Mouse (Mus musculus) spleen, adult 2 months (tissue): ENCODE measurements around the gene Gm20403. TPM values are rescaled to one million over a fixed set of nuclear protein-coding genes. Genes with fewer than 3 reads are reported as not detected.

Source experiments
- DNase-seq, 2 experiments: peaks; one replicate each; pipeline versions ENCODE4 v3.0.0 to v3.0.0-alpha.2; 2012 to 2021; ENCODE audit warnings: low spot score in 2 of 2, low read depth in 1 of 2
- H3K27ac ChIP-seq: fragments of 200-500 bp; 2 replicates; pipeline ENCODE4 v1.5.1; 2012; ENCODE audit warnings: low read length, inconsistent platforms; ENCODE audit not compliant: insufficient read depth
- H3K27me3 ChIP-seq: fragments of 200-500 bp; 2 replicates; pipeline ENCODE4 v1.6.1; 2012; ENCODE audit warnings: mild to moderate bottlenecking, moderate library complexity, low read length, inconsistent platforms; ENCODE audit not compliant: control insufficient read depth, insufficient read depth
- H3K36me3 ChIP-seq: fragments of 200-500 bp; 2 replicates; pipeline ENCODE4 v1.6.1; 2012; ENCODE audit warnings: mild to moderate bottlenecking, low read length, inconsistent platforms; ENCODE audit not compliant: control insufficient read depth, insufficient read depth
- H3K4me1 ChIP-seq: fragments of 200-500 bp; 2 replicates; pipeline ENCODE4 v1.6.1; 2011; ENCODE audit warnings: inconsistent platforms; ENCODE audit not compliant: control insufficient read depth, insufficient read depth, insufficient read length
- H3K4me3 ChIP-seq: fragments of 200-500 bp; 2 replicates; pipeline ENCODE4 v1.5.1; 2011; ENCODE audit warnings: mild to moderate bottlenecking, inconsistent platforms; ENCODE audit not compliant: insufficient read depth, insufficient read length; ENCODE audit errors: extremely low read depth
- CTCF ChIP-seq: fragments of 200-500 bp; IDR thresholded peaks from 2 replicates; pipeline ENCODE4 v1.5.1; 2011; ENCODE audit warnings: mild to moderate bottlenecking, inconsistent platforms; ENCODE audit not compliant: insufficient read depth, insufficient read length, insufficient replicate concordance; ENCODE audit errors: extremely low read depth
- POLR2A ChIP-seq: fragments of 200-500 bp; IDR thresholded peaks from 2 replicates; pipeline ENCODE4 v1.6.1; 2011; ENCODE audit warnings: low read depth, low read length, inconsistent platforms
- WGBS: fragments of 180-500 bp; shearing (Covaris S2); methylation state at CpG from one replicate; pipeline ENCODE4 v1.1.7; 2018; 5-methylcytosine and 5-hydroxymethylcytosine counted together
- polyA plus RNA-seq: library from polyadenylated mRNA; depleted of rRNA; stranded (reverse); fragments of >200 nt; gene quantifications from 2 replicates; pipeline ENCODE4 v1.2.3, GENCODE M21; 2012

The Gm20403 gene
- polyA plus RNA-seq, 1 experiment = not detected

DNA sequence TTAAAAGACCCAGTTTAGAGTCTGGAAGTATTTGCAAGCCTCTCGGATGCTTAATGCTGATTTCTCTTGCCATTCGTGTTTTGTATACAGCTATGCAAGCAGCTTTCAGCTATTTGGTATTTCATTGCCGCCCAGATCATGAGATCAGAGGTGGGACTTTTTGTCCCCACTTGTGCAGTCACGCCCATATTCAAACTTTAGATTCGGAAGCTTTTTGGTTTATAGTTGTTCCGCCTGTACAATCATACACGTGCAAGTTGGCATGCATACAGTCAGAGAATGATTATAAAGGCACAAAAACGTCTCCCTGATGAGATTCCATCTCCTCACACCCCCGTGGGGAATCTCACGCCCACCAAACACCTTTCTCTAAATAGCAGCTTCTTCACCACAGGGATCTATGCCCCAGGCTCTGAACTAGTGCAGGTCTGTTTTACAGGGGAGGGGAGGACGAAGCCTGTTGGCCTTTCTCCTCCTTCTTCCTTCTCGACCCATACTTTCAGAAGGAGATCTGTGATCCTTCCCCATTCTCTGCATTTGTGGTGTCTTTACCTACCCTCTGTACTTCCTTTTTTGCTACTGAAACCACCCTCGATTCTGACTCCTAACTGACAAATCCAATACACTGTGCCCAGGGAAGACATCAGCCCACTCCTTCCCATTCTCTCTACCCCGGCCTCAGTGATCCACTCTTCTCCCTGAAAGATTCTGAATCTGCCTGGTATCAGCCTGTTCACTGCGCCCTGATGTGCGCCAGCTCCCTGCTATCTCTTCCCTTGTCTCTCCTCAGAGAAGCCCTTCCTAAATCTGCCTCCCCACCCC, 7.1 kb upstream of the Gm20403 start:
- no peak for TF ChIP-seq CTCF
- no peak for TF ChIP-seq POLR2A
- DNase-seq = no peak
- Histone ChIP-seq H3K4me1 (peaks cover 17% of the 10 kb centered on the region; the same call in 1 of the 2 replicates), H3K4me3 (no peak overlapping the region), H3K27me3 (no peaks in the 10 kb centered on the region), H3K36me3 (no peaks in the 10 kb centered on the region), H3K27ac (peak overlapping the region; percentile 82)
- WGBS = 24% methylated on average over 16 of the region's 16 CpGs

DNA sequence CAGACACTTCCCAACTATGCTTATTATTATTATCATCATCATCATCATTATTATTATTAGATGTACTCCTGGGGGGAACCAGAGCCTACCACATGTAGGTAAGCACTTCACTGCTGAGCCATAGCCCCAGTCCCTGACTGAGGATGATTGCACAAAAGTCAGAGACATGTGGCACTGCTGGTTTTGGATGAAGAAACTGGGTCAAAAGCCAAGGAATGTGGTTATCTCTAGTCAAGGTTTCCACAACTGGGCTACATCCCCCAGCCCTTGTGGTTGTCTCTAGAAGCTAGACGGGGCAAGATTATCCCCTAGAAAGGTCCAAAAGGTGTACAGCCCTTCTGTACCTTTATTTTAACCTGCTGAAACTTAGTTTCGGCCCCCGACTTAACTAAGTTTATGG, 6.5 kb upstream of the Gm20403 start:
- Histone ChIP-seq H3K4me1 (peaks cover 11% of the 10 kb centered on the region; the same call in 1 of the 2 replicates), H3K27me3 (no peaks in the 10 kb centered on the region), H3K27ac (no peak overlapping the region; the same call in 1 of the 2 replicates), H3K4me3 (no peak overlapping the region), H3K36me3 (no peaks in the 10 kb centered on the region)
- 76% methylated on average over 3 of the region's 3 CpGs for WGBS
- DNase-seq = no peak
- TF ChIP-seq POLR2A (no peak), CTCF (no peak)

DNA sequence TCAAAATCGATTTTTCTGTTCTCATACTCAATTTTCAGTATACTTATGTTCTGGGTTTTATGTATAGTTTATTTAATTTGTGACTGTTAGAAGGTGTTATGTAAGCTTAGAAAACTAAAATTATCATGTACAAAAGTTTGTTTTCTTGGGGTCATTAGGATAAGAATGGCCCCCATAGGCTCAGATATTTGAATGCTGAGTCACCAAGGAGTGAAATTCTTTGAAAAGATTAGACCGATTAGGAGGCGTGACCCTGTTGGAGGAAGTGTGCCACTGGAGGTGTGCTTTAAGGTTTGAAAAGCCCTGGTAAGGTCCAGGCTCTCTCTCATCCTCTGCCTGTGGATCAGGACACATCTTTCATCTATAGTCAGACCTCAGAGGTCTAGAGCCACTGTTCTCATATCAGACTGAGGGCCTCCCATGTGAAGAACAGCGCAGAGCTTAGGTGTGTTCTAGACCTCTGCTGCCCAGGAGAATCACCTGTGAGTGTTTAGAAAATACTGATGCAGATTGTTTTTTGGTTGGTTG, 2.1 kb upstream of the Gm20403 start:
- no peak for TF ChIP-seq POLR2A
- no peak for TF ChIP-seq CTCF
- Histone ChIP-seq H3K4me1 (peaks cover 4% of the 10 kb centered on the region; the same call in 1 of the 2 replicates), H3K27ac (no peak overlapping the region), H3K27me3 (no peaks in the 10 kb centered on the region), H3K4me3 (no peak overlapping the region), H3K36me3 (0 out of 2 replicates have a peak, but pooled peaks cover 1% of the 10 kb centered on the region)
- no peak for DNase-seq
- 74% methylated on average over 4 of the region's 4 CpGs for WGBS

DNA sequence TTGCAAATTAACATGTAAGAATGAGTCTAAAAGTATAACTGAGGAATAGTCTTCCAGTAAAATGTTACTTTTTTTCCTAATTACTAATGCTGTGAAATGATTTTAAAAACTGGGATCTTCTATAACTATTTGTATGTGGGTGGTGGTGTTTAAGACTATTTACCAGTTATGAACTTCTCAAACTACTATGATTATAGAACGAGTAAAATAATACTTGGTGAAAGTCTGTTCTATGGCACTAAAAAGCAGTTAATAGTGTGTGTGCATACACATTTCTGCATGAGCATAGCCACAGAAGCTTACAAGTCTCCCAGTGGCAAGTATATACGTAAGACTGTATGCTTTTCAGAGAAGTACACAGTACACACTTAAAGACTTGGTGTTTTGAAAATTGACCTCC, 827 bp upstream of the Gm20403 start:
- Histone ChIP-seq H3K4me3 (no peak overlapping the region; the same call in 1 of the 2 replicates), H3K36me3 (peaks cover 4% of the 10 kb centered on the region), H3K27me3 (no peaks in the 10 kb centered on the region), H3K27ac (no peak overlapping the region), H3K4me1 (no peaks in the 10 kb centered on the region)
- 91% methylated on average over 2 of the region's 2 CpGs for WGBS
- DNase-seq = no peak
- no peak for TF ChIP-seq CTCF
- no peak for TF ChIP-seq POLR2A

DNA sequence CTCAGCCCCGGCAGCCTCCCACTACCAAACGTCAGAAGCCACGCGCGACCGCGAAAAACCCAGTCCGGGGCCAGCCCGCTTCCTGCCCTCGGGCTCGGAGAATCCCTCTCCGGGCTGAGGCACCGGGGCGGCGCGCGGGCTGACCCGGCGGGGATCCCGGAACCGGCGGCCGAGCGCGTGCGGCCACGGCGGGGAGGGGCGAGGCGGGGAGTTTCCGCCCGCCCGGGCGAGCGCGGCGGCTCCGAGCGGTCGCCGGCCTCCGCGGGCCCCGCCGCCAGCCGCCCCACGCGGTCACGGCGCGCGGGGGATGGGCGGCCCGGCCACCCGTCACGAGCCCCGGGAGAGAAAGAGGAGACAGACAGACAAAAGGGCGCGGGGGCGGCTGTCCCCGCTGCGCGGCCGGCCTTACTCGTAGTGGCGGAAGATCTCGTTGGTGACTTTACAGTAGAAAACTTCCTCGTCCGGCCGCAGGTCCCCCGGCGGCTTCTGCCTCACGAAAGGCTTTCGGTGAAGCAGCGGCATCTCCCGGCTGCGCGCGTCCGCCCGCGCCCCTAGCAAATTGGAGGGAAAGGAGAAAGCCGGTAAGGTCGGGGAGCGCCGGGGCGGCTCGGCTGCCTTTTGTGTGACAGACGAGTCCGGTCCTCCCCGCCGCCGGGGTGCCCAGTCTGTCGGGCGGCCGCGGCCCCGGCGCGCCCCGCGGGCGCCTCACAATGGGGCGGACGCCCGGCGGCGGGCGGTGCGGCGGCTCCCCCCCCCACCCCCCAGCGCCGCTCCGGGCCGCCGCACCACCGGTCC, 875 bp downstream of the Gm20403 start:
- WGBS = under 1% methylated on average over 101 of the region's 117 CpGs
- DNase-seq = peak; percentile 27 to 59
- peaks cover 8% of the 10 kb centered on the region for H3K36me3 ChIP-seq
- H3K4me3 ChIP-seq = peak overlapping the region; percentile 68
- no peaks in the 10 kb centered on the region; the same call in 1 of the 2 replicates for H3K4me1 ChIP-seq
- H3K27me3 ChIP-seq = no peaks in the 10 kb centered on the region
- H3K27ac ChIP-seq = peak overlapping the region; percentile 99
- TF ChIP-seq CTCF = no peak
- no peak for TF ChIP-seq POLR2A

DNA sequence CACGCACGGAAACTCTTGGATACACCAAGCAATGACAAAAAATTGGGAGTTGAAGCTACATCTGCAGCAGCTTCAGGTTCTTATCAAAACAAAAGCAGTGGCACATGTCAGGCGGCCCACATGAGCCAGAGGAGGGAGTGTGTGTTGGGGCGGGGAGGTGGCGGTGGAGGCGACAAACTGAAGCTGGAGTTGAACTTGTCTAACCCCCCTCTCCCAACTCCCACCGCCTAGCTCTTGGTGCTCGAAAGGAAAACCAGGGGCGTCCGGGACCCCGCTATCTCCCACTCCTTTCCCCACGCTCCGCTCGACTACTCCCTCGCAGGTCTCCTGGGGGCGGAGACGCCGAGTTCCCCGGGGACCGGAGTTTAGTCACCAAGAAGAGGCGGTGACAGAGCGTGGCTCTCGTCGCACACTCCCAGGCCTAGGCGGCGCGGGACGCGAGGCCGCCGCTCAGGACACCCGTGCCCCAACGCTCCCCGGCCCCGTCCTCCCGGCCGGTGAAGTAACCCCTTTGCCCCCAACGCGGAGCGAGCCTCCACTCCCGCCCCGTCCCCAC, 1.6 kb downstream of the Gm20403 start:
- WGBS = under 1% methylated on average over 42 of the region's 42 CpGs
- peak; percentile 59 to 80 for DNase-seq
- Histone ChIP-seq H3K36me3 (peaks cover 11% of the 10 kb centered on the region), H3K27ac (peak overlapping the region; percentile 99), H3K27me3 (no peaks in the 10 kb centered on the region), H3K4me3 (peak overlapping the region; percentile 68), H3K4me1 (no peaks in the 10 kb centered on the region; the same call in 1 of the 2 replicates)
- 0 out of 2 replicates have a peak, but pooled peaks have one; percentile 7 for TF ChIP-seq CTCF
- TF ChIP-seq POLR2A = peak; percentile 60
